Mouse (Mus musculus) left cerebral cortex, postnatal 10 days (tissue): ENCODE results near the gene Ap1m2. TPM values are rescaled to one million over a fixed set of nuclear protein-coding genes. Genes with fewer than 3 reads are reported as not detected.
"Not testable (repeated sequence)": the region's sequence is repeated elsewhere in the genome, so short reads cannot be mapped to it uniquely, and the experiment has no call there.

Source experiments
- DNase-seq, 2 experiments: peaks; one replicate each; pipeline ENCODE4 v3.0.0; 2021 to 2022; ENCODE audit warnings: low spot score in 2 of 2, mixed read lengths in 1 of 2; ENCODE audit errors: extremely low spot score in 1 of 2
- intact Hi-C: fragments of 180-260 bp; cut with DNase I; formaldehyde crosslinking; loops from one replicate; pipeline ENCODE4 v1.15.1; 2025
- total RNA-seq, 2 experiments: library from RNA; stranded (reverse); gene quantifications; 2 replicates each; pipeline ENCODE4 v1.2.3; 2021

Gene Ap1m2
- total RNA-seq, 2 experiments from 2014 or later: 1.1 to 1.9 TPM

DNA sequence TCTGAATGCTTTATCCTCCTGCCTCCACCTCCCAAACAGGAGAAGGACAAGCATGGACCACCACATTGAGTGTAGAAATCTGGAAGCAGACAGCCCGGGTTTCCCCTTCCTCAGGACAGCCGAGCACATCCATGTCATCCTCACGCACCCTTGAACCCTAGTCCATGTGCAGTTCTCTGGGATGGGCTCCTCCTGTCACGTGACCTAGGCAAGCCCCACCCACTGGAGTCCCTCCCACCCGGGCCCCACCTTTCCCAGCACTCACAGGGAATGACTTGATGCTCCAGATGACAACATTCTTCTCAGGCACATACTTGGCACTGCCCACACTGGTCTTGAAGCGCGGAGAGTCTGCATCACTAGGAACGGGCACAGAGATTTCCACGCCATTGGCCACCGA is 13.1 kb downstream of the Ap1m2 start:
- intact Hi-C loops: no loop called here
- DNase-seq: no peak

DNA sequence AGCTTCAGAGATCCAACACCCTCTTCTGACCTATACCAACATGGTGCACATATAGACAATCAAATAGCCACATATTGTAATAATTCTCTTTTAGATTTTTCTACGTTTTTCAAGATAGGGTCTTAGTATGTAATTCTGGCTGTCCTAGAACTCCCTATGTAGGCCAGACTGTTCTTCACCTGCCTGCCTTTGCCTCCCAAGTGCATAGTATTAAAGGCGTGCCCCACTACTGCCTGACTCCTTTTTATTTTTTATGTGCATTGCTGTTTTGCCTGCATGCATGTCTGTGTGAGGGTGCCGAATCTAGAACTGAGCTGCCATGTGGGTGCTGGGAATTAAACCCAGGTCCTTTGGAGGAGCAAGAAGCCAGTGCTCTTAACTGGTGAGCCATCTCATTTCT is 19.9 kb downstream of the Ap1m2 start:
- DNase-seq: no peak
- intact Hi-C loops: no loop called here

DNA sequence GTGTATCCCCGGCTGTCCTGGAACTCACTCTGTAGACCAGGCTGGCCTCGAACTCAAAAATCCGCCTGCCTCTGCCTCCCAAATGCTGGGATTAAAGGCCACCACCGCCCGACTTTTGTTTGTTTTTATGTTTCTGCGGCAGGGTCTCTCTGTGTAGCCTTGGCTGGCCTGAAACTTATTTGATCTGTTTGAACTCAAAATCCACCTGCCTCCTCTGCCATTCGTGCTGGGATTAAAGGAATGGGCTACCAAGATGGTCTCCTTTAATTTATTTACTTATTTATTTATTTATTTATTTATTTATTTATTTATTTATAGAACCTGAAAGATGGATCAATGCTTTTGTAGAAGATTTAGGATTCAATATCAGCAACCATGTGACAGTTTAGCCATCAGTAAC is 20.3 kb downstream of the Ap1m2 start:
- DNase-seq, intact Hi-C loops: not testable (repeated sequence)

DNA sequence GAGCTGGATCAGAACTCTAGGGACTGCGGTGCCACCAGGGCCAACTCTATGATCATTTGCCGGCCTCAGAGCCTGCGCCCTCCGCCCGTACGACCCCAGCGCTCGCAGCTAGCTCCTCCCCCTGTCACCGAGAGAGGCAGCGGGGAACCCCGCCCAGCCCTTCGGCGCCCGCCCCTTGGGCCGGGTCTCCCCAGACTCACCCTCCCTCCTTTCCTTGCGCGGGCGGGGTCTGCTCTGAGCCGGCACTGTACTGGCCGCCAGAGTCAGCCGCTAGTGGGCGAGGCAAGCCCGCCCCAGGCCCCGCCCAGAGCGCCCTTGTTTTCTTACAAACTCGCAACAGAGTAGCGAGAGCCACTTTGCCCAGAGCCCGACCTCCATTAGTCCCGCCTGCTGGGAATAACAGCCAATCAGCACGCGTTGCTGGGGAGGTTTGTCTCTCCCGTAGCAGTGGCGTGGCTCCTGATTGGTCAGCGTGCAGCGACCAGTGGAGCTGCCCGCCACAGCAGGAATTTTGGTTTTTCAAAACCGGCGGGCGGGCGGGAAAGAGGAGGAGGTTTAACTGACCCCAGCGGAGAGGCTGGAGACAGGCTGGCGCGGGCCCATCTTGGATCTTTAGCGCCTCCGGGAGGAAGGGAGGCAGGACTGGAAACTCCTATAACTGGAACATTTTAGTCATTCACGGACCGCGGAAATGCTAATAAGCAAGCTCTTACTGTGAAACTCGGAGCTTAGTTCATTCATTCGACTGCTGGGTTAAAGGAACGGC is 20.9 kb downstream of the Ap1m2 start, which contains the start of gene Cdkn2d:
Gene Cdkn2d, minus strand, starts transcription at position 386 of the 766 bp plus-strand sequence.
- DNase-seq: peak; percentile 99 to 100
- intact Hi-C loops: no loop called here

DNA sequence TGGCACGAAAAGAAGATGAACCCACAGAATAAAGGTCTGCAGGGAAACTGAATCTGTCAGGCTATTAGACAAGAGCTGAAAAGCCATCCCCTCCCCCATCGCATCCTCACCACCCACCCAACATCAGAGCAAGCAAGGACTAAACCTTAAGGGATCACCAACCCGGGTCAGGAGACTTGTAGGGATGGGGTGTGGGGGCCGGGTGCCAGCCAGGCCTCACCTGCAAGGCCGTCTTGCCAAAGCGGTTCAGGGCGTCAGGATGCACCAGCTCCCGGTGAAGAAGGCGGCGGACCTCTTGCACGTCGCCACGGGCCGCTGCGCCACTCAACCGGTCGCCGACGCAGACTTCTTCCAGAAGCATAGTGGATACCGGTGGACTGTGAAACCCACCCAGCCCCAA is 21.5 kb downstream of the Ap1m2 start:
- peak in 1 of 2 experiments; percentile 46 for DNase-seq

DNA sequence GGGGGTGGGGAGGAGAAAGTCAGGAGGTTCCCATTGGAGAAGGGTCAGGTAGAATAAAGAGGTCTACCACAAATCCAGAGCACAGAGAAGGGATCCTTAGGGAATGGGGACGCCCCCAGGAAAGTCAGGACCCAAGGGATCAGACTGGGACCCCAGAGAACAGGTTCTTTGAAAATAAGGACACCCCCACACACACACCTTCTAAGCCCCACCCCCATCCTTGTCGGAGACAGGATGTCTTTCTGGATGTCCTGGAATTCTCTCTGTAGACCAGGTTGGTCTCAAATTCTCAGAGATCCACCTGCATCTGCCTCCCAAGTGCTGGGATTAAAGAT is 22.8 kb downstream of the Ap1m2 start:
- DNase-seq: no peak
- intact Hi-C loops: no loop called here

More for the DNA sequence above, 21.5 kb downstream of the Ap1m2 start:
- intact Hi-C loops: no loop called here

DNA sequence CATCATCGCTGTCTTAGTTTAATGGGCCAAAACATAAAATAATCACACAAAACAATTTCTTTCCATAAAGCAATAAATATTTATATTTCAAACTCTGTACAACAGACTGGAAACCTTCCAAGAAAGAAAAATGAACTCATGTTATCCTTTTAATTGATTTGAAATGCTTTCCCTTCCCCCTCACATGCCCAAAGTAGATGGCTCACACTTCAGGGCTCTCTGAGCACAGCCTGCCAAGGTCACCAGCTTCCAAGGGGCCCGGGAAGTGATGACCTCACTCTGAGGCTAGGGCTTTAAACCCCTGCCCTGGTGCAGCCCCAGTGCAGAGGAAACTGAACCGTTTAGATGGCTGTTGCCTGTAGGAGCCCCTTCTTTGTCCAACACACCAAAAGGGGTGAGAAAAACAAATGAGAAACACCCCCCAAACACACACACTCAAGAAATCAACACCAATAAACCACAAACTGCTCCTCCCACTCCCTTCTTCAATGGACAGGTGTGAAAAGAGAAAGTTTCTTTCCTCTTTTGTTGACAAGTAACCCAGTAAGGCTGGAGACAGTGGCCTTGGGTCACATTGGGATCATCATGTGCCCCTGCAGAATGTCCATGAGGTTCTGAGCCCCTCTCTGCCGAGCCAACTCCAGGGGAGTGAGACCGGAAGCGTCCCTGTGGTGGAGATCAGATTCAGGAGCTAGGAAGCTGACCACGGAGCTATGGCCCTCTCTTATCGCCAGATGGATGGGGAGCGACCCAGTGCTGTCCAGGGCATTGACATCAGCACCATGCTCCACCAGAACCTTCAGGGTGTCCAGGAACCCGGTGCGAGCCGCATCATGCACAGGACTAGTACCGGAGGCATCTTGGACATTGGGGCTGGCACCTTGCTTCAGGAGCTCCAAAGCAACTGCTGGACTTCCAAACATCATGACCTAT is 23.5 kb downstream of the Ap1m2 start:
- intact Hi-C loops: no loop called here
- DNase-seq: peak in 1 of 2 experiments; percentile 32

DNA sequence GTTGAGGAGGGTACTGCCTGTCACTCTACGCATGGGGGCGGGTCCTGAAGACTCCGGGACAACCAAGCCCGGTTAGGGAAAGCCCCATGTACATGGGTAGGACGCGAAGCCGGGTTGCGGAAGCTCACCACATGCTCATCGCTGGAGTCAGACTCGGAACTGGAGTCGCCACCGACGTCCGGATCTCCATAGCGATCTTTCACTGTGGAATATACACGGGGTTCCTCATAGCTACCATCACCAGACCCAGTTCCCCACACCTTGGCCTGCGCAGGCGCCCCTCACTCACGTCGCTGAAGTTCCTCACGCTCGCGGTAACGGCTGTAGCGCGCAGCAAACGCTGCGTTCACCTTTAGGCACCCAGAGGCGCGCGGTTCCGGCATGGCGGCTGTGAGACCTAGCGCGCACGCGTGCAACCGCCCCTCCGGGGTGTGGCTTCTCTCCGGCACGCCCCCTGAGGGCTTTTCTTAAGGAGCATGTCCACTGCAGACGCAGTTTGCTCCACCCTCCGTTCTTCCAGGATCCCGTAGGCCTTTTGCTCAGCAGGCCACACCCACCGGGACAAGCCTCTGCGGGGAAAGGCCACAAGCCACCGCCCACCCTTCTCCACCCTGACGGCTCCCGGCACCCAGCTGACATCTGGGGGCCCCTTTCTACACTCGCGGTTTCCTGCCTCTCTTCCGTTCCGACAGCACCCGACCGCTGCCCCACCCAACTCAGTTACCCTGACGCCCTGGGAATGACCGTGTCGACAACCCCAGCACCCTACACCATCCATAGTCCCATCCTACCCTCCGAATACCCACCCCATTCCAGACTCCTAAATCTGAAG is 24.4 kb downstream of the Ap1m2 start, which contains the start of gene Kri1:
Gene Kri1, minus strand, starts transcription at position 399 of the 832 bp plus-strand sequence.
- peak; percentile 96 to 99 for DNase-seq
- intact Hi-C loops: no loop called here

DNA sequence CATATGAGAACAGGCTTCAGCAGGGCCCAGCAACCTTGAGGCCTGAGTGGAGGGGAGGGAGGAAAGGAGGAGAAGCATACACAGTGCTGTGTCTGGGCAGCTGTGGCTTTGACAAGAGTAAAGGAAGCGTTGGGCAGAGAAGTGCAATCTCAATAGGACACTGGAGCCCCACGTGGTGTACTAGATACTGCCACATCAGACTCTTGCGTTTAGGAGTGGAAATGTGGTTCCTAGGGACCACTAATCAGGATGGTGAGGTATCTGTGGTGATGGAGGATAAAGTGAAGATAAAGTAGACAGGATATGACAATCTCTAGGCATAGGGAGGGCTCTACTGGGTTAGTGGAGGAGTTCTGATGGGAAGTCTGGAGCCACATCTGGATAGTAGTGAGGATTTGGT is 25.4 kb downstream of the Ap1m2 start:
- intact Hi-C loops: no loop called here
- no peak for DNase-seq

DNA sequence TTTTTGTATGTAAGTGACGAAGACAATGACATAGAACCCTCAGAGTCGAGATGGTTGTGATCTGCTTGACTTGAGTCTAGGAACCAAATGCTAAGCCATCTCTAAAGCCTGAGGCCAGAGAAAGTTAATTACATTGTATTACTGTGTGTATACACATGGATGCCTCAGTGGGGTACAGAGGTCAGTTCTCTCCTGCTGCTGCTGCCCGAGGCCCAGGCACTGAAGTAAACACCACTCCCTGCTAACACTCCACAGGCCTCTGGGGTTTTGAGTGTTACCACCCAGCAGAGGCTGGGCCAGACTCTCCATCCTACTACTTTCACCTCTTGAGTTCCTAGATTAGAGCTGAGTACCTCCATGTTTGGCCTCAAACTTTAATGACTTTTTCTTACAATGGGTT is 28.1 kb downstream of the Ap1m2 start:
- no peak for DNase-seq
- intact Hi-C loops: no loop called here

DNA sequence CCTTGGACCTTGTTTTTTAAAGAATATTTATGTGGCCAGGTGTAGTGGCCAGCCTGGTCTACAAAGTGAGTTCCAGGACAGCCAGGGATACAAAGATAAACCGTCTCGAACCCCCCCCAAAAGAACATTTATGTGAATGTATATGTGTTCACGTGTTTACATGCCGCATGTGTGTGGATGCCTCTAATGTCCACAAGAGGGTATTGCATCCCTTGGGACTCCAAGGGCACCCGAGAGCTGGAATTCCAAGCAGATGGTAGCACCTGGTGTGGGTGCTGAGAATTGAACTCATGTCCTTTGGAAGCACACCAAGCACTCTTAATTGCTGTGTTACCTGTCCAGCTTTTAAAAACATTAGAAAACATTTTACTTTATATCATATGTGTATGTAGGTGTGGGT is 28.5 kb downstream of the Ap1m2 start:
- no peak for DNase-seq
- intact Hi-C loops: no loop called here

DNA sequence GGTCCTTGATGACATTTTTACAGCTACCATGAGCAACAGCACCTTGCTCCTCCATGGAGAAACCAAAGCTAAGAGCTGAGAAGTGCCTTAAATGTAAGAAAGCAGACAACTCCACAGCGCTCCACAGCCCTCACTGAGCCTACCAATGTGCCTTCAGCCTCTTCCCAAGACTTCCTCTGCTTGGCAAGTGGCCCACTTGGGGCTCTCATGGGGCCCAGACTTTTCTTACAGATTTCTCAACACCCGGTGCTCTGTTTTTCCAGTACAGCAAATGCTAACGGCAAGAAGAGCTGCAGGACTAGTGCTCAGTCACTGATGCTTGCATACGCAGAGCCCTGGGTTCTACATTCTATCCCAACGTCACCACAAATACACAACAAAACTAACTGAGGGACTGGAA is 34.4 kb downstream of the Ap1m2 start:
- intact Hi-C loops: no loop called here
- DNase-seq: no peak

DNA sequence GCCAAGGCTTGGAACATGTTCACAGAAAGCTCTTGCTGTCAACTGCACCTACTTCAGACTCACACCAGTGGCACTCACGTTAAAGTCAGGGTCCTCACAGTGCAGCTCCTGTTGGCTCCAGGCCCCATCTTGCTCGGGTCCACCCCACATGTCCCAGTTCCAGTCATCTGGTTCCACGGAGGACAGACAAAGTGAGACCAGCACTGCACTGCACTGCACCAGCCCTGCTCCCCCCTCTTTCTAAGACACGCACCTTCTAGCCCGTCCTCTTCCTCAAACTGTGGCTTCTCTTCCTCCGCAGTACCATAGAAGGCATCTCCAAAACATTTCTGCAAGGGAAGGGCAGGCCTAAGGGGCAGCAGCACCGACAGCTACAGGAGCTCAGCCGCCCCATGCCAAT is 35.8 kb downstream of the Ap1m2 start:
- intact Hi-C loops: no loop called here
- no peak for DNase-seq

DNA sequence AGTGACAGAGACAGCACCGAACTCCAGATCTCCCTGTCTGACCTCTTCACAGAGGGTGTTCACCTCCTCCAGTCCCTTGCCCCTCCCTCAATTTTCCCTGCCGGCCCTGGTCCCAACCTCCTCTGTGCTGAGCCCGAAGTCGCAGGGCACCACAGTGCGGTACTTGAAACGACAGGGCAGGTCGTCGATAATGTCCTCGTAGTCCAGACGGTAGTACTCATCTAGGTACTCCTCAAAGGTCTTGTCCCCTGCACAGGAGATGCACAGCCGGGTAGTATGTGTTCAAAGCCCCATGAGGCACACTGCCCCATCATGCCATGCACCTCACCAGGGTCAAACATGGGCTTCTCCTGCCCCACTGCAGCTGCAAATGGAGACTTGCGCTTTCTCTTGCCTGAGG is 36.4 kb downstream of the Ap1m2 start:
- DNase-seq: no peak

DNA sequence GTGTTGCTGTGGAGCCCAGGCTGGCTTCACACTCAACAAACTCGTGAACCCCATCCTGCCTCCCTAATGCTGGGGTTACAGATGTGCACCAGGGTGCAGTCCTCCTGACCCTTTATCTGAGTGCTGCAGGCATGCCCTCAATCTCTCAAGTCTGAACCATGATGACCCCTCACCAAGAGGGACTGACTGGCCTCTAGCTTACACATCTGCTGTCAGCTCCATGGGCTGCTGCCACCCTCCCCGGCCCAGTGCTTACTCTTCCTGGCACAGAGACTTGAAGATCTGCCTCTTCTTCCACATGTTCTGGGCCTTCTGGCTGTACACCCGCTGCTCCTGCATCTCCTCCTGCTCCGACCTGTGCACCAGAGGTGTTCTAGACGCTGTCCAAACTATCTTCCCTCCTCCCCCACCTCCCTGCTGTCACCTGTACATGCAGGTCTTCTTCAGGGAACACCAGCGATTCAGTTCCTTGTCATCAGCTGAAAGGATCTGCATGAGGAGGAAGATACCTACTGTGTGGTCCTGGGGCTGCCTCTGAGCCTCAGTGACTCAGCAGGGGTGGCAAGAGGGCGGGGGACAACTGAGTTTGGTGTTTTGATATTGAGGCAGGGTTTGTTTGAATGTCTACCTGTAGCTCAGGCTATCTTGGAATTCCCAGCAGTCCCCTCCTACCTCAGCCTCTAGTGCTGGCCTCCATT is 37.0 kb downstream of the Ap1m2 start:
- no peak for DNase-seq

More for the DNA sequence above, 36.4 kb downstream of the Ap1m2 start:
- intact Hi-C loops: no loop called here

DNA sequence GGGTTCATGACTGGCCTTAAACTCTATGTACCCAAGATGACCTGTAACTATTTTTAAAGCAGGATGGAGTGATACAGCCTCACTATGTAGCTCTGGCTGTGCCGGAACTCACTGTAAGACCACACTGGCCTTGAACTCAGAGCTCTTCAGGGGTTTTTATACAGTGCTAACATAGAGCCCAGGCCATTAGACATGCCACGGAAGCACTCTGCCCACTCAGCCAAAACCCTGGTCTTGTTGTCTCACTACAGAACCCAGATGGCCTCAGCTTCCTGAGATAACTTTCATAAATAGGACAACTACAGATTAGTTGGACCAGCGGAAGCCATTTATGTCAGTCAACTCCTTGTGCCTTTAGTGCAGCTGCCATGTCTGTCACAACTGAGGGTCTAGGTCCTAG is 37.8 kb downstream of the Ap1m2 start:
- intact Hi-C loops: no loop called here
- no peak for DNase-seq

More for the DNA sequence above, 37.0 kb downstream of the Ap1m2 start:
- intact Hi-C loops: no loop called here

DNA sequence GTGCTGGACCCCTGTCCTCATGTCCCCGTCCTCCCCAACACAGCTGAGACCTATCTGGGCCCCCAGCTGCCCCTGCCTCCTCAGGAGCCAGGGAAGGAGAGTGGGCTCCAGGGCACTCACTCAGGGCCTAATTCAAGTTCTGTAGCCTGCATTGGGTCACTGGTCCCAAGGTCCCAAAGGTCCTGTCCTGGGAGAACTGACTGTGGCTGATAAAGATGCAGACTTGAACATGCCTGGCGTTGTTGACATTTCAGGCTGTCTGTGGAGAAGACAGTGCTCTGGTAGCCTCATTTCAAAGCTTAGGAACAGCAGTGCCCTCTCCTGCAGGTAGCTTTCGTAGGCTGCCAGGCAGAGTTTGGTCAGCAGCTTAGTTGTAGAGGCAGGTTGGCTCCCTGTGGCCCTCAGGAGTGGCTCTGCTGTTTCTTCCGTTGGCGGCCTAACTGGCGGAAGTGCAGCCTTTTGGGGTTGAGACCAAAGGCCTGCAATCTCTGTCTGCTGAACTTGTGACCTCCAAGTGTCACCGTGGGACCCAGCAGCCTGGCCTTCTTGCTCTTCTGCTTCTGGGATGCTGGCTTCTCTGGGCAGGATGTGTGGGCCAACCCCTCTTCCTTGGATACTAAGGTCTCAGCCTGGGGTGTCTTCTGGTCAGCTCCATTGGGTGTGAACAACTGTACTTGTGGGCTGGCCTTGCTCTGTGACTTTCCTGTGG is 38.5 kb downstream of the Ap1m2 start:
- DNase-seq: no peak
- intact Hi-C loops: no loop called here

DNA sequence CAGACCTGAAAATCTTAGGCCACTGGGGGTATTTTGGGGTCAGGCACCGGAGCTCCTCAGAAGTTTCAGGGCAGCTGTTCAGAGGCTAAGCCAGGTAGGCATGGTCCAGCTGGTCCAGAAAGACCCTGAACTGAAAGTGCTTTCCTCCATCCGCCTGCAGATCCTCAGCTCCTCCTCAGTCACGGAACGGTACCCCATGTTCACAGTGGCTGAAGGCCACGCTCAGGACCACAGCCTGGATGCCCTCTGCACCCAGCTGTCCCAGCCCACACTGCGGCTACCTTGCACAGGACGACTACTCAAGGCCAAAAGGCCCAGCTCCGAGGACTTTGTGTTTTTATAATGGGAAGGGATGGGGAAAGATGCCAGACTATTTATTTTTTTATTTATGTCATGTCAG is 39.0 kb downstream of the Ap1m2 start:
- intact Hi-C loops: no loop called here
- no peak for DNase-seq
